Mouse (Mus musculus) brain, embryonic 14.5 days (tissue): ENCODE measurements at regions not wholly inside any gene's neighbourhood (a gene's known extent, or its start where the extent isn't known, plus 50 kb on each side); places are given as distances from the start of the nearest gene placed in this dataset.

Experiments
- CTCF ChIP-seq: fragments of 200-500 bp; IDR thresholded peaks from 2 replicates; pipeline ENCODE4 v1.5.1; 2012; ENCODE audit warnings: inconsistent platforms, mild to moderate bottlenecking, moderate library complexity, borderline replicate concordance; ENCODE audit not compliant: insufficient read depth, insufficient read length; ENCODE audit errors: extremely low read depth
- POLR2A ChIP-seq: fragments of 200-500 bp; IDR thresholded peaks from 2 replicates; pipeline ENCODE4 v1.6.1; 2012; ENCODE audit warnings: mild to moderate bottlenecking, inconsistent platforms, borderline replicate concordance; ENCODE audit not compliant: poor library complexity, insufficient read depth, insufficient read length, severe bottlenecking; ENCODE audit errors: extremely low read depth

DNA sequence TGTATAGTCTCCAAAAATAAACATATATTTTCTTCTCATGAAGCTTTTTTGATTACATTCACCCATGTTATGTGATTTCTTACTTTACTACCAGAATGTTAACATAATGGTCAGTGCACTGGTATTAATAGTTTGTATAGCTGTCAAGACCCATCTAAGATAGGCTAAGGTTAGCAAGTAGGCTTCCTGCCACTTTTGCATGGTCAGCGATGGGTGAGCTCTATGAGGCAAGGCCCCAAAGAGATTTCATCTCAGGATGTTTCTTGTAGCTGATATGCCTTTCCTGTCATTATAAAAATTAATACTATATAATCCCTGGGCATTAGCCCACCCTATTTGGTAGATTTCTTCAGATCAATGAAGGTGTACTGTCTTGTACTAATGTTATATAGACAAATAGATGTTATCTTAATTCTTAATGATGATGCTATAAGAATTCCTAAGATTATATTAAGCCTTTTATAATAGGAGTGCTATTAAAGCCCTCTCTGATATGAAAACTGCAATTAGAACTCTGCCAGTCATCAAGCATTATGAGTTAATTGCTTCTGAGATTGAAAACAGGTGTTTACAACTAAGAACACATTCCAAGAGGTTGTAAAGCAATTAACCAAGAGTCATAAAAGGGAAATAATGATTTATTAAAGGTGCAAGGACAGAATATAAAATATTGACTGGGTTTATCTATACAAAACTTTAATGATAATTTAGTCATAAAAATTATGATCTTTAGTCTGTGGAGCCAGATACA, 454.6 kb downstream of the Gm1140 start:
- TF ChIP-seq CTCF (no peak), POLR2A (no peak)
